Mouse (Mus musculus): ENCODE data around the gene B230104I21Rik.

B230104I21Rik gene

GRCm38 (mm10) chr4:154335761-154336160 lies at the start of gene B230104I21Rik:
Gene B230104I21Rik (plus strand): TSS chr4:154336127.
- no peak for DNase-seq

DNA sequence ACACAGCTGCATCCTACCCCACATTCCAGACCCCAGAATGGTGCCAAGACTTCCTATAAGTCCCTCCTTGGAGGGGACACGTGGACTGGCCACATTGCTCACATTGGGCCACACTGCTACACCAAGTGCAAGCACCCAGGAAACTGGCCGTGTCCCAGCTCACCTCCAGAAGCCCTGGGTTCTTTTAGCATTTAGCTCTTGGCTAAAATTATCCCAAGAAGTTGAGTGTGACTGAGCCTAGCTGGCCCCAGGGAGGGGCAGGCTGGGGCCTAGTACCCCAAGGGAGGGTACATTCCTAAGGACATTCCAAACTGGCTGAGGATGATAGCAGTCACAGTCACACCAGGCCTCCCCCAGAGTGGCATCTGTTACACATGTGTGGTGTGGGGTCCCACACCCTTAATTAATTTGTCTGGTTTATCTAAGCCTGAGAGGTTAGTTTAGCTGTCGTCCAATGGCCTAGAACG lies 42.2 kb upstream of the B230104I21Rik start:
- no peak for DNase-seq

DNA sequence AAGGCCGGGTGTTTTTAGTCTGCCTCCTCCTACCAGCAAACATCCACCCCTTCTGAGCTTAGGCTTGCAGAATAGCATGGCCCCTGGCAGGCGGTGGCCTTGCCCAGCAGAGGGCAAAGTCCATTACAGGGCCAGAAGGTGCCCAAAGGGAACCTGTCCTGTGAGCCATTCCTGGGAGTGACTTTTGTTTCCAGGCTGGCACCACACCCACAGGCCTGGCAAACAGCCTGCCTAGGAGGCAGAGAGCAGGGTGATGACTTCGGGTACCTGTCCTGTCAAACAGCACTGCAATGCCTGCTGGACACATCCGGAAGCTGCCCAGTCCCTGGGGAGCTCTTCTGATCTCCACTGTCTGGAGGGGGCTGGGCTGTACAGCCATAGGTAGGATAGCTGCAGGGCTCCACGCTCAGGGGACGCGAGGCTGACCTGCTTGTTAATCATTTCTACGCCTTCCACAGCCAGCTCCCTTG lies 41.6 kb upstream of the B230104I21Rik start:
- no peak for DNase-seq

DNA sequence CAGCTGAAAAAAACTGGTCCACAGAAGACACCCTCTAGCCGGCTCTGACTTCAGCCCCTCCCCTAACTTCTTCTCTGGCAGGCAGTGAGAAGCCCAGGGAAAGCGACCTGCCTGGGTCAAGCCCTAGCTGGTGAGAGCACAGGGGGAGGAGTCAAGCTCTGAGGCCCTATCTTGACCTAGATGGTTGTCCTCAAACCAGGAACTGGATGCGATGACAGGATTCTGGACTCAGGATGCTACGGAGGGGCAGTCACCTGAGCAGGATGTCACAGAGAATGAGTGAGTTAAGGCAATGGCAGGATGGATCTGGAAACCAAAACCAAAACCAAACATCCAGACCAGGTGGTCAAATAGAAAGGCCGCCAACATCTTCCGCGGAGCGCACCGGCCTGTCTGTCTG lies 38.2 kb upstream of the B230104I21Rik start:
- no peak for DNase-seq

DNA sequence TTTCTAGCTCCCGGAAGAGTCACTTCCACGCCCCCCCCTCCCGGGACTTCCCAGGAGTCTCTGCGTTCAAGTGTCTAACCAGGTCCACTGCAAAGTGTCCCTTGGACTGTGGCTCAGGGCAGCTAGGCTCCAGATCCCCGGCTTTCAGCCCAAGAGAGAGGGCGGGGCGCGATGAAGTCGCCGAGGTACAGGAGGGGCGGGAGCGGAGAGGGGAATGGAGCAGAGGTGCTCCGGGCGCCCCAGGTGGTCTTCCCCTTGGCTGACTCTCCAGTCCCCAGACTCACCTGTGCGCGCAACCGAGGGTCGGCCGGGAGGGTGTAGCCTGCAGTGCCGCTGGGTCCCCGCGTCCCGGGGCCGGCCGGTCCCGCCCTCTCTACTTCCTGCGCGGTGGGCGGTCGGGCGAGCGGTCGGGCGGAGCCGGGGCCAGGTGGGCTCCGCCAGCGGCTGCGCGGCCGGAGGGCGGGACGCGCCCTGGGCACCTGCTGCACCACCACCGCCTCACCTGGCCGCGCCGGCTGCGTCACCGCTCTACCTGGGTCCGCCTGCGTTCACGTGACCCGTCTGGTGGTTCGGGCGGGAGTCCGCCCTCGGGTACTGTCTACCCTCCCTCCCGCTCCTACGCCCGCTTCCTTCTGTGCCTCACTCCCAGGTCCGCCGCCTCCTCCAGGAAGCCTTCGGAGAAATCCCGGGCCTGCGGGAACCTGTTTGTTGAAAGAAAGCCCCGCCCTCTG lies 36.2 kb upstream of the B230104I21Rik start:
- peak; percentile 12 for DNase-seq

DNA sequence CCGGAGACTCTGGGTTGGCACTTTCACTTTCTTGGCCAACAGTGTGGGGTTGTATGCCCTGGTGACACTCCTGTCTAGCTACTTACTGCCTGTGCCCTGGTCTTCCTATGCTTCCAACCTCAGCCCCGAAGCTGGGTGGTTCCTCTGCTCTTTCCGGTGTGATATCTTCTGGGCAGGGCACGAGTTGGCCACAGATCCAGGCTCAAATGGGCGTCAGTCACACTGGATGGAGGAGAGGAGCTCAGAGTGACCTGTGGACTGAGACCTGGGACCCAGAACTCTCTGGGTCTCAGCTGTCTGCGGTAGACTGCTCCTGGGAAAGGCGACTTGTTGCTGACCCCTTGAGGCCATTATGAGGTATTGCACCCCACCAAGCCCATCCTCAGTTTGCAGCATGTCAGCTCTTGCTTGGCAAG lies 34.5 kb upstream of the B230104I21Rik start, which contains the start of gene Arhgef16:
Arhgef16 (minus strand) TSS at position 211 of the 416 bp plus-strand sequence.
- DNase-seq, result peak; percentile 32

GRCm38 (mm10) chr4:154309131-154309530 lies 26.8 kb upstream of the B230104I21Rik start:
- no peak for DNase-seq

- no peak for DNase-seq
Observed at GRCm38 (mm10) chr4:154310576-154311262, 25.2 kb upstream of the B230104I21Rik start.

DNA sequence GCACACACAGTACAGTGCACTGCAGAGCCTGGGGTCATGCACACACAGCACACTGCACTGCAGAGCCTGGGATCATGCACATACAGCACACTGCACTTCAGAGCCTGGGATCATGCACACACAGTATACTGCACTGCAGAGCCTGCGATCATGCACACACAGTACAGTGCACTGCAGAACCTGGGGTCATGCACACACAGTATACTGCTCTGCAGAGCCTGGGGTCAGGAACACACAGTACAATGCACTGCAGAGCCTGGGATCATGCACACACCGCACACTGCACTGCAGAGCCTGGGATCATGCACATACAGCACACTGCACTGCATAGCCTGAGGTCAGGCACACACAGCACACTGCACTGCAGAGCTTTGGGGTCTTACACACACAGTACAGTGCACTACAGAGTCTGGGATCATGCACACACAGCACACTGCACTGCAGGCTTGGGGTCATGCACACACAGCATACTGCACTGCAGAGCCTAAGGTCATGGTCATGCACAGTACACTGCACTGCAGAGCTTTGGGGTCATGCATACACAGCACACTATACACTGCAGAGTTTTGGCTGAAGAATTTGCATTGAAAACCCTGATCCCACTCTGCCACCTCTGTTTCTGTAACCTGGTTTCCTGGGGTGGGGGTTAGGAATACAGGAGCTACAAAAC lies 23.6 kb upstream of the B230104I21Rik start:
- DNase-seq, result no peak

DNA sequence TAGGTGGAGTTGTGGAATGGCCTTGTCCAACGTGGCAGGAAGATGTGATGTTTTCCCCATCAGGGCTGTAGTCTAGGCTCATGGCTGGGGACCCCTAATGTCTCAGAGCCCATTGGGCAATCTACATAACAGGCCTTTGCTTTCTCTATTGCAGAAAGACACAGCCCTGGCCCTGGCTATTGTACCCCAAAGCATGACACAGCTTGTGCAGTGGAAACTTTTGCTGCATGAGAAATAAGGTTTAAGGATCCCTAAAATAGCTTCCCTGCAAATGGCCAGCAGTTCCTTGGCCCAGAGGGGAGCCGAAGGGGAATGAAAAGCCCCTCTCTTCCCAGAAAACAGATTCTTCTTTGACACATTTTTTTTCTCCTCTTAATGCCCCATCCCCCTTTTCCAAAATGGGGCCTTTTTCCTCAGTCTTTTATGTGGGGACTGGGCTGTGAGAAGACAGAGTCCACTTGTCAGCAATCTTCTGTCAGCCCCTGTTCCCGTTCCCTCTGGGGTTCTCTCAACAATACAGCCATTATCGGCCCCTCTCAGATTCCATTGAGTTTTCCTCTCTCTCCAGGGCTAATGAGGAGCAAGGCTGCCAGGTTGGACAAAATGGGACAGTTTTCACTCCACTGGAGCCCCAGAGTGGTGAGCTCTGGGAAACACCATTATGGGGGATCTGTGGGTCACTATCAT lies 22.8 kb upstream of the B230104I21Rik start:
- no peak for DNase-seq

GRCm38 (mm10) chr4:154313622-154313967 lies 22.3 kb upstream of the B230104I21Rik start:
- DNase-seq, result no peak

DNA sequence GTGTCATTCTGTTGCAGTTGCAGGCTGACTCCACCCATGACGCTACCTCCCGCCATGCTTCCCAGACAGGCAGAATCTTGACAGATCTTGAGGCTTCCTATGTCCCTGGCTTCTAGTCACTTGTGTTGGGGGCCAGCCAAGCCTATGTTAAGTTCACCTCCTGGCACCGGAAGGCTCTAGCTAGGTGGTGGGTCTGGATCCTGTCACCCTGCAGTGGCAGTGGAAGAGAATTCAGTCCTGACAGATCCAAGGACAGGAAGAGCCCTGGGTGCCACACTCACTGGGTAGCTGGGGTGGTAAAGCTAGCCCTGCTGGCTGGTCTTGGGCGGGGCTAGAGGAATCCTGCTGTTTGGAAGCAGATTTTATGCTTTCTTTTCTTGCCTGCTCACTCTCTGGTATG lies 10.5 kb upstream of the B230104I21Rik start:
- no peak for DNase-seq

GRCm38 (mm10) chr4:154328431-154328830 lies 7.5 kb upstream of the B230104I21Rik start:
- DNase-seq, result peak; percentile 16

GRCm38 (mm10) chr4:154328836-154329235 lies 7.1 kb upstream of the B230104I21Rik start:
- peak; percentile 47 for DNase-seq

- DNase-seq, result no peak
Observed at GRCm38 (mm10) chr4:154330001-154330400, 5.9 kb upstream of the B230104I21Rik start.

DNA sequence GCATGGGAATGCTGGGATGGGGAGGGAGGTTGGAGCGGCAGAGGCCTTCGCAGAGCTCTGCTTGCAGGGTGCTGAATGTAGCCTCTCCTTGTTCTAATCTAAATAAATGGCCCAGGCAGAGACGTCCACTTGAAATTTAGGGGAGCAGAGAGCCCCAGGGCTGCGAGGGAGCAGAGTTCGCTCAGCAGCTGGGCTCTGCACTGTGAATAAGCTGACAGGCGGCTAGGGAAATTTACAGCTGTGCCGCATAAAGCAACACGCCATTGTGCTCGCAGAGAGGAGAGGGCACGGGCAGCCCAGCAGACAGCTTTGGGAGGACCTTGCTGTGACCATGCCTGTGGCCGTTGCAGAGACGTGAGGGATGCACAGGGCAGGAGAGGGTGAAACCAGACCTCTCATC lies 4.7 kb upstream of the B230104I21Rik start:
- DNase-seq, result no peak

- no peak for DNase-seq
Observed at GRCm38 (mm10) chr4:154333300-154333699, 2.6 kb upstream of the B230104I21Rik start.

- peak; percentile 65 for DNase-seq
Observed at GRCm38 (mm10) chr4:154334699-154335402, 1.1 kb upstream of the B230104I21Rik start.

- DNase-seq, result no peak
Observed at GRCm38 (mm10) chr4:154336650-154337049, 723 bp downstream of the B230104I21Rik start.

- no peak for DNase-seq
Observed at GRCm38 (mm10) chr4:154346731-154347522, 11.0 kb downstream of the B230104I21Rik start.

DNA sequence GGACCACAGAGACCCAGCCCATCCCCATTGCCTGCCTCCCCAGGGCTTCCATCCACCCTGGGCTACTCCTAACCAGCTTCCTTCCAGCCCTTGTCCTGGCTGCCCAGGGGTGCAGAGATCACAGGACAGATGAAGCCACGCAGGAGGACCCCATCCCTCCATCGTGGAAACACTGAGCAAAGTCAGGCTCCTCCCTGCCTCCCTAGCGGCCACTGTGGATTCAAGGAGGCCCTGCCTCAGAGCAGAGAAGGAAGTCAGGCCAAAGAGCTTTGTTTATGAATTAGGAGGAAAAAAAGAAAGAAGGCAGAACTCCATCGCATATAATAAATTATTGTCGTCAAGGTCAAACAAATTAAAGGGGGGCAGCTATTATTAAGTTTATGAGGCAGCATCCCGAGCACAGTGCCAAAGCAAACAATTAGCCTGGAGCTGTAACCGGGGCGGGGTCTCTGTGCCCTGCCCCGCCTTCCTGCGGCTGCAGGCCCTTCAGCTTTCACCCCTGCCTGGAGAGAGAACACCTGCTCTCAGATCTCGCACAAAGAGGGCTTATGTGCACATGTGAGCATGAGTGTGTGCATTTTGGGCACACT lies 12.4 kb downstream of the B230104I21Rik start:
- DNase-seq, result no peak

Data from thymus, postnatal 14 days (tissue).